Mouse (Mus musculus) neural tube, embryonic 14.5 days (tissue): ENCODE measurements around the gene Osbpl8. TPM values are rescaled to one million over a fixed set of nuclear protein-coding genes. Genes with fewer than 3 reads are reported as not detected.

ENCODE experiments used
- ATAC-seq: fragments of 200-750 bp; cut with Nextera tagmentation; 2 replicates; pipeline ENCODE4 v1.8.0; 2017; ENCODE audit warnings: low read depth, mild to moderate bottlenecking, moderate TSS enrichment, moderate library complexity
- H3K27ac ChIP-seq: fragments of 300-500 bp; sonication (generic); 2 replicates; pipeline ENCODE4 v1.5.1; 2014; ENCODE audit warnings: low read depth, mild to moderate bottlenecking, control low read depth, low read length, moderate library complexity, mixed read lengths
- H3K27me3 ChIP-seq: fragments of 300-500 bp; sonication (generic); 2 replicates; pipeline ENCODE4 v1.6.1; 2014; ENCODE audit warnings: low read length; ENCODE audit not compliant: control insufficient read depth, insufficient read depth
- H3K36me3 ChIP-seq: fragments of 300-500 bp; sonication (generic); 2 replicates; pipeline ENCODE4 v1.6.1; 2014; ENCODE audit warnings: low read length, mixed read lengths; ENCODE audit not compliant: control insufficient read depth, insufficient read depth
- H3K4me1 ChIP-seq: fragments of 300-500 bp; sonication (generic); 2 replicates; pipeline ENCODE4 v1.6.1; 2014; ENCODE audit warnings: low read length; ENCODE audit not compliant: control insufficient read depth, insufficient read depth
- H3K4me2 ChIP-seq: fragments of 300-500 bp; sonication (generic); 2 replicates; pipeline ENCODE4 v1.6.1; 2014; ENCODE audit warnings: mild to moderate bottlenecking, low read depth, low read length, control low read depth
- H3K4me3 ChIP-seq: fragments of 300-500 bp; sonication (generic); 2 replicates; pipeline ENCODE4 v1.5.1; 2014; ENCODE audit warnings: low read depth, low read length, control low read depth, mixed read lengths
- H3K9ac ChIP-seq: fragments of 300-500 bp; sonication (generic); replicated peaks from 2 replicates; pipeline ENCODE4 v1.6.1; 2014; ENCODE audit warnings: low read depth, mild to moderate bottlenecking, control low read depth, low read length, mixed read lengths
- H3K9me3 ChIP-seq: fragments of 300-500 bp; sonication (generic); 2 replicates; pipeline ENCODE4 v1.6.1; 2016; ENCODE audit warnings: low read length; ENCODE audit not compliant: control insufficient read depth
- WGBS: fragments of 180-500 bp; shearing (Covaris S2); extraction: QIAGEN DNeasy Blood & Tissue Kit; methylation state at CpG from one replicate; pipeline ENCODE4 v1.1.7; 2014; 5-methylcytosine and 5-hydroxymethylcytosine counted together
- polyA plus RNA-seq: library from polyadenylated mRNA; unstranded; fragments of >200 nt; fragmentation: Nextera tagmentation; extraction: Ambion mirVana; gene quantifications from 2 replicates; pipeline ENCODE4 v1.2.1, GENCODE M21; 2014

Gene Osbpl8
- polyA plus RNA-seq, 1 experiment from 2014 or later: 24.0 TPM

GRCm38 (mm10) chr10:111298140-111299098, 133.9 kb downstream of the Osbpl8 start, which contains the start of gene Bbs10:
Gene Bbs10 (plus strand): TSS chr10:111298679.
- no peaks in the 10 kb centered on the region for H3K9me3 ChIP-seq
- H3K9ac ChIP-seq: peak within 1 kb of the TSS; percentile 77
- H3K36me3 ChIP-seq: no peaks in the 10 kb centered on the region
- H3K4me1 ChIP-seq: peaks cover 9% of the 10 kb centered on the region
- H3K27me3 ChIP-seq: no peaks in the 10 kb centered on the region
- peak within 1 kb of the TSS; percentile 66 for H3K4me2 ChIP-seq
- H3K27ac ChIP-seq: peak within 1 kb of the TSS; percentile 92
- WGBS: under 1% methylated on average over 54 of the region's 54 CpGs
- H3K4me3 ChIP-seq: peak within 1 kb of the TSS; percentile 67
- ATAC-seq: peak; percentile 99

- Histone ChIP-seq H3K9me3 (no peaks in the 10 kb centered on the region), H3K4me1 (peaks cover 9% of the 10 kb centered on the region), H3K27ac (no peak overlapping the region), H3K27me3 (no peaks in the 10 kb centered on the region), H3K36me3 (no peaks in the 10 kb centered on the region), H3K4me3 (no peak overlapping the region), H3K4me2 (peak overlapping the region; percentile 66; the same call in 1 of the 2 replicates), H3K9ac (no peak overlapping the region)
- ATAC-seq: no peak
- 84% methylated on average over 6 of the region's 6 CpGs for WGBS
Measured at GRCm38 (mm10) chr10:111299591-111299990, 135.0 kb downstream of the Osbpl8 start.

- H3K36me3 ChIP-seq: no peaks in the 10 kb centered on the region
- no peak for ATAC-seq
- peaks cover 9% of the 10 kb centered on the region for H3K4me1 ChIP-seq
- H3K9ac ChIP-seq: no peak overlapping the region
- no peaks in the 10 kb centered on the region for H3K27me3 ChIP-seq
- H3K4me3 ChIP-seq: no peak overlapping the region
- no peak overlapping the region for H3K27ac ChIP-seq
- no peak overlapping the region for H3K4me2 ChIP-seq
- 95% methylated on average over 5 of the region's 5 CpGs for WGBS
- H3K9me3 ChIP-seq: no peaks in the 10 kb centered on the region
Measured at GRCm38 (mm10) chr10:111301041-111301440, 136.5 kb downstream of the Osbpl8 start.

- Histone ChIP-seq H3K4me3 (no peak overlapping the region), H3K9me3 (no peaks in the 10 kb centered on the region), H3K27me3 (no peaks in the 10 kb centered on the region), H3K4me1 (peaks cover 9% of the 10 kb centered on the region), H3K4me2 (no peak overlapping the region), H3K36me3 (no peaks in the 10 kb centered on the region), H3K27ac (no peak overlapping the region), H3K9ac (no peak overlapping the region)
- WGBS: 94% methylated on average over 6 of the region's 6 CpGs
- ATAC-seq: no peak
Measured at GRCm38 (mm10) chr10:111302486-111302885, 137.9 kb downstream of the Osbpl8 start.

- no peaks in the 10 kb centered on the region for H3K27me3 ChIP-seq
- no peak overlapping the region for H3K4me3 ChIP-seq
- no peak overlapping the region for H3K9ac ChIP-seq
- H3K27ac ChIP-seq: no peak overlapping the region
- ATAC-seq: no peak
- WGBS: 91% methylated on average over 13 of the region's 13 CpGs
- no peaks in the 10 kb centered on the region for H3K9me3 ChIP-seq
- H3K4me2 ChIP-seq: no peak overlapping the region
- no peaks in the 10 kb centered on the region for H3K4me1 ChIP-seq
- H3K36me3 ChIP-seq: no peaks in the 10 kb centered on the region
Measured at GRCm38 (mm10) chr10:111308850-111309501, 144.4 kb downstream of the Osbpl8 start.

- ATAC-seq: no peak
- H3K4me1 ChIP-seq: no peaks in the 10 kb centered on the region
- no peak overlapping the region for H3K4me3 ChIP-seq
- no peak overlapping the region for H3K27ac ChIP-seq
- no peak overlapping the region for H3K4me2 ChIP-seq
- H3K9ac ChIP-seq: no peak overlapping the region
- H3K27me3 ChIP-seq: no peaks in the 10 kb centered on the region
- 80% methylated on average over 6 of the region's 6 CpGs for whole genome bisulfite sequencing
- no peaks in the 10 kb centered on the region for H3K36me3 ChIP-seq
- no peaks in the 10 kb centered on the region for H3K9me3 ChIP-seq
Measured at GRCm38 (mm10) chr10:111313282-111313681, 148.7 kb downstream of the Osbpl8 start.

DNA sequence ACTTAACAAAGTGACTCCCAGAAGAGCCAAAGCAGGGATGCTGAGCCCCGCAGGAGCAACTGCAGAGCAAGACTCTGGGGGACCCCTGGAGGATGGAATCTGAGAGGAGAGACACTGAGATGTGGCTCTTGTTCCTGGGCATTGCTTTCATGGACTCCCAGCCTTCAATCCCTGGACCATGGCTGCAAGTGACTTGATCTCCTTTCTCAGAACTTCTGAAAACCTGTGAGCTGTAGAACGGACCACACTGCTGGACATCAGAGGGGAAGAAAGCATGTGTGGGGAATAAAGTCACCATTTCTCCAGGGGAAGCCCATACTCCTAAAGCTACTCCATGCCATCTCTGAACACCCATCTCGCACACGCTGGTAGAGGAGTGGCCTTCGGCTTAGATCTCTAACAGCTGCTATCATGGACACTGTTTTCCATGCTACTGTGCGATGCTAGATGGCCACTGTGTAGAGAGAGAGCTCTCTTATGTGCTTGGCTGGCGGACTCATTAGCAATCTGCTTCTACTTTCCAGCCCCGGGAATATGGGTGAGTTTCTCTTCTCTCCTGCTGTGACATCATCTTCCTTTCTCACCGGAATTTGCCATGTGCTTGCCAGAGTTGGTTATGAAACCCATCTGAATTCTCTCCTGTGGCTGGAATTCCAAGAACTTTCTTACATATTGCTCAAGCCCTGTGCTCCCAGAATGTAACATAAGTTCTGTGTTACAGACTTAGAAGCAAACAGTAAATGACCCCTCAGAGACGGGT, 150.3 kb downstream of the Osbpl8 start:
- Histone ChIP-seq H3K27ac (no peak overlapping the region), H3K27me3 (no peaks in the 10 kb centered on the region), H3K9ac (no peak overlapping the region), H3K4me2 (no peak overlapping the region), H3K36me3 (no peaks in the 10 kb centered on the region), H3K9me3 (no peaks in the 10 kb centered on the region), H3K4me1 (no peaks in the 10 kb centered on the region), H3K4me3 (no peak overlapping the region)
- no peak for ATAC-seq
- 82% methylated on average over 10 of the region's 10 CpGs for WGBS

DNA sequence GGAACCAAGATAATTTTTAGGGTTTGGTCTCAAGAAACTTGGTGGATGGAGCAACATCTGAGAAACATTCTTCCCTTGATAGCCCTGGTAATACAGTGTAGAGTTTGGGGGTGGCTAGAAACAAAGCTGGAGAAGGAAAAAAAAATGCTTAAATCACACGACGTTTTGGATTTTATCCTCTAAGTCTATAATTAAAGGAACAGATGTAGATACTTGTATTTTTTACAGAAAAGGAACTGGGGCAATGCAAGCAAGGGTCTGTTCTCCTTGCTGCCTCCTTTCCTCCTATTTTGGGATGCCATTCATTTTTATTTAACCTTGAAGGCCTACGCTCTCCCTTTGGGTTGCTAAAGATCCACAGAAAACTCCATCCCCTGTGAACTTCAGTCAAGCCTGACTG, 151.4 kb downstream of the Osbpl8 start:
- no peaks in the 10 kb centered on the region for H3K27me3 ChIP-seq
- H3K9me3 ChIP-seq: no peaks in the 10 kb centered on the region
- no peaks in the 10 kb centered on the region for H3K4me1 ChIP-seq
- H3K4me2 ChIP-seq: no peak overlapping the region
- H3K27ac ChIP-seq: no peak overlapping the region
- H3K4me3 ChIP-seq: no peak overlapping the region
- no peak overlapping the region for H3K9ac ChIP-seq
- 88% methylated on average over 3 of the region's 3 CpGs for WGBS
- no peak for ATAC-seq
- H3K36me3 ChIP-seq: no peaks in the 10 kb centered on the region
